Mouse (Mus musculus): Measurements from ENCODE around the gene Lrch2.
"Not testable (repeated sequence)": the region's sequence is repeated elsewhere in the genome, so short reads cannot be mapped to it uniquely, and the experiment has no call there.

Gene Lrch2

DNA sequence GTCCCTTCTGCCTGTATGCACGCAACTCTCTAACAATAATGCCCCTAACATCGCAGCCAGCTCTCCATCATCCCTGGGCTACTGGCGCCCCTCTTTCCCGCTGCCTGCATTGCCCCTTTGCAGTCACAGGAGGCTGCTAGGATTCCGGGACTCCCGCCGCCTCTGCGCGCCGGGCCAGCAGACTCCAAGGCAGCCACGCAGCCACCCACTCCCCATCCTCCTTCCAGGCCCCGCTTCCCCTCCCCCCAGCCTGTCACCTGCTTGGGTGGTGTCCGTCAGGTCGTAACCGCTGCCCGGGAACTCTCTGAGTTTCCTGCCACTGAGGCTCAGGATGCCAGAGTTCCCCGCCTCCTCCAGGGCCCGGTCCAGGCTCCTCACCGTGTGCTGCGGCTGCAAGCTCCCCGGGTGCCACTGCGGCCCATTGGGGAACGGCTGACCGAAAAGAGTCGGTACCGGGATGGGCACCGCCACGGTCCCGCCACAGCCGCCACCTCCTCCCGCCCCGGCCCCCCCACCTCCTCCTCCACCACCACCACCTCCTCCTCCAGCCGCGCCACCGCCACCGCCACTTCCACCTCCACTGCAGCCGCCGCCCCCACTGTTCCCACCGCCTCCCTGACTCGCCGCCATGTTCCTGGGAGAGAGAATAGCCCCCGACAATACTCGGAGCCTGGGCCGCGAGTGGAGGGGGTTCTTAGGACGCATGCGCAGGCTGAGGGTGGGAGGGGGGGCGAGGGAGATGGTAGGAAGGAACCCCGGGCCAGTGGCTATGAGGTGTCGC lies at the start of gene Lrch2:
Lrch2 (minus strand) TSS at position 661 of the 781 bp plus-strand sequence.
- DNase-seq (ENCODE audit: extremely low read depth, low read depth): no peak

DNA sequence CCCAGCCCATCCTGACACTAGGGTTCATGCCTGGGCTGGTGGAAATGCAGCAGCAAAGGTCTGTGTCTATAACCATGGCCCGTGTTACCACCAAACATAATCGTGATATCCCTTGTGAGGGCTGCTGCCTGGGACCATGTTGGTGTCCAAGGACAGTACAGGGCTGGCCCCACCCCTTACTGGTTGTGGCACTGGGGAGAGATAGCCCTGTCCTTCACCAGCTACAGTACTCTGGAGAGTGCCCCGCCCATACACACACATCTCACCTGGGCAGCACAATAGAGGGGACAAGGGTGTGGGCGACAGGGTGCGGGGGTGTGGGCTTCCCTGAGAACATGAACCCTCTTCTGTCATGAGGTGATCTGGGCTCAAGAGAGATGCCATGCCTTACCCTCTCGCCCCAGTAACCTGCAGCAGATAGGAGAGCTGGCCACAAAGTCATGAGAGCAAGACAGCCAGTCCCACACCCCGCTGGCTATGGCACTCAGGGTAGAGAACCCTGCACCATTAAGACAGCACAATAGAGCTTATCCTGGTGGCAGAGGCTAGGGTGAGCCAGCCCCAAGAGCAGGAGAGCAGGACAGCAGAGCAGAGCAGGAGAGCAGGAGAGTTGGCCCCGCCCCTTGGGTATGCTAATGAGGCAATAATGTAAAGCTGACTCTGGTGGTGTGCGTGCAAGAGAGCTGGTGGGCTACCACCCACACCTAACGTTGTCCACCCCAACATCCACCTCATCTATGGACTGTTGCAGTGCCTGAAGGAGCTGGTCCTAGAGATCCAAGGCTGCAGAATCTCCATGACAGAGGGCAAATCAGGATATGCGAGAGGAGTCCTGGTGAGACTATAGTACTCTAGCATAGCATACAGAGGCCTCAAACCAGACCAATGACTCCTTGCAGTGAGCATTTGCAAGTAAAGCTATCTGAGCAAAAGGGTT lies 12.7 kb downstream of the Lrch2 start:
- no peak for DNase-seq (ENCODE audit: extremely low read depth, low read depth)

DNA sequence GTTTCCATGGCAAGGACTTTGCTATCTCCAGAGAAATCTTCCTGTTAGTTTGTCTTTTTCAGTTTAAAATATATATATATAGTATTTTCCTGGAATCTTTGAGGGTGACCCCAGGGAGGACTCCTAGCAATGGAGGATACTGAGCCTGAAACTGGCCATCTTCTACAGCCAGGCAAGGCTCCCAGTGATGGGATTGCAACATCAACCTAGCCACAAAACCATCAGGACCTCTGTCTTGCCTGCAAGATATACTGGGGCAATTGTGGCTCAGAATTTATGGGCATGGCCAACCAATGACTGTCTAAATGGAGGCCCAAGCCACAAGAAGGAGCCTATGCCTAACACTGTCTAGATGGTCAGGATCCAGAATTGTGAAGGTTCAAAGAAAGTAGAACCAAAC lies 15.5 kb downstream of the Lrch2 start:
- no peak for DNase-seq (ENCODE audit: extremely low read depth, low read depth)

DNA sequence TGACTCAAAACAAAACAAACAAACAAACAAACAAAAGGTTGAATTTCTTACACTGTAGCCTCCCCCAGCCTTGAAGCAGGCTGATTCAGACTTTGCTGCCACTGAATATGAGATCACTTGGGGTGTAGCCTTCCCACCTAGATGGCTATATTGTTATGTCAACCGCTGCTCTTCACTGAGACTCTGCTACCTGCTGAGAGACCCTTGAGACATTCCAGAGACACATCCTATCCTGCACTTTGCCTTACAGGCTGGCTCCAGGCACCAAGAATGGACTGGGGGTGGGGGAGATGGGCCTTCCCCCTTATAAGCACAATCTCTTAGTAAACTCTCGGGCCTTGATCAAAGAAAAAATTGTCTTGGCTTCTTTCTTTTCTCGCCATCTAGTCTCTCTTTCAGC lies 16.8 kb downstream of the Lrch2 start:
- not testable (repeated sequence) for DNase-seq (ENCODE audit: extremely low read depth, low read depth)

DNA sequence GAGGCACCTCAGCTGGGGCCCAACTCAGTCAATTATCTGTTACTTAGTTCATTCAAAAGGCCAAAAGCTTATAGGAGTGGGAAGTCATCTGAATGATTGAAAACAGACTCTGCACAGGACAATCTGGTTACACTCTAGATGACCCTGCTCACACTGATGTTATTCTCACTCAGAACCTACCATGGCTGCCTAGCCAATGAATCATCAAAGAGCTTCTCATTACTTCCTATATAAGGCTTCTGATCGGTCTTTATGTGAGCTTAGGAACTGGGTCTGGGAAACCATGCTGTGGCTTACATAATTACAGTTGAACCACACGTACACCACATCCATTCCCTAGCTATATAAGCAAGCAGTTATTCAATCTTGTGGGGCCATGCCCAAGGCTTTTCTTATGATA lies 18.3 kb downstream of the Lrch2 start:
- DNase-seq (ENCODE audit: extremely low read depth, low read depth): no peak

DNA sequence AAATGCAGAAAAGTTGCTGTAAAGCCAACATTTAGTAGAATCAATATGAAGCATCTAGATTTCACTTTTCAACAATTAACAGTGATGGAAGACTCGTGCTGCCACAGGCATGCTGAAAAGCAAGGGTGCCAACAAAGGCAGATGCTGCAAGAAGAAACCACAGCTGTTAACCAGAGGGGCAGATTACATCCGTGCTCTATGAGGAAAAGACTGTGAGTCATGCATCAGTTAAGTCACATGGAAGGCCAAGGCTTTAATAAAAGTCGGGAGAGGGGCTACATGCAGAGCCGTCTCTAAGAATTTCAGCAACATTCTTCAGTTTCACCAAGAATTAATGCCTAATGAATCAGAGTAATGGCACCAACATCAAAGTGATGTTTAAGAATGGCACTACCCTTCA lies 22.2 kb downstream of the Lrch2 start:
- DNase-seq (ENCODE audit: extremely low read depth, low read depth): no peak

DNA sequence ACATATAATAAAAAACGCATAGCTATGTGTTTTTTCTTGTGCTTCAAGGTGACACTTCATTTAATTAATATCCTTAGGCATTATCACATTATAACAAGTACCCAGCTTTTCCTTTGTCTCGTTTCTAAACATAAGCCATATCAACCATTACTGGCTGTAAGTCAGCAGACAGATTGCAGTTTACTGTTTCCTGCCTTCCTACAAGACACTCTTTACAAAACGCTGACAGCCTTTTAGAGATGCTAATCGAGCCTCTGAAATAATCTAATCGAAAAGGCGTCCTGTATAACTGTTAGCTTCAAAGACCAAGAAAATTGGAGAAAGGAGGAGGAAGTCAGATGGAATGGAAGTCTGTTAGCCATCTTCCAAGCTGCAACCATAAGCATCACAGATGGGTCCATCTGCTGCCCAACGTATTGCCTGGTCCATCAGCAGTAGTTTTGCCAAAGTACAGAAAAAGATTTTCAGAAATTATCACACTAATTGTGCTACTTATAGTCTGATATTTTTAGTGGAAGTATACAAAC lies 26.2 kb downstream of the Lrch2 start:
- DNase-seq (ENCODE audit: extremely low read depth, low read depth): no peak

DNA sequence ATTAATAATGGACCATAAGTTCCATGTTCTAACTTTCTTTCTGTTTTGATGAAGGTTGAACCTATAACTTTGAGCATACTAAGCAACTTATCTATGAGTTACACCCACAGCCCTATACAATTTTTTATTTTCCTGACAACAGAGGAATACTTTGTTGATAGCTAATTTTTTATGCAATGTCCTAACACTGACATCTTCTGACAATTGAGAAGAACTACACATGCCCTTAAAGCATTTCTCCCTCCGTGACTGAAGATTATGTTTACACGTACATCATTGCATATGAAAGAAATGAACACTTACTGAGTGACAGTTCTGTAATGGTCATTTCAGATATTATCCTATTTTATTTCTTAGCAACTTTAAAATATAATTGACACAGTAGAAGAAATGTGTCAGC lies 64.3 kb downstream of the Lrch2 start:
- DNase-seq (ENCODE audit: extremely low read depth, low read depth): no peak

DNA sequence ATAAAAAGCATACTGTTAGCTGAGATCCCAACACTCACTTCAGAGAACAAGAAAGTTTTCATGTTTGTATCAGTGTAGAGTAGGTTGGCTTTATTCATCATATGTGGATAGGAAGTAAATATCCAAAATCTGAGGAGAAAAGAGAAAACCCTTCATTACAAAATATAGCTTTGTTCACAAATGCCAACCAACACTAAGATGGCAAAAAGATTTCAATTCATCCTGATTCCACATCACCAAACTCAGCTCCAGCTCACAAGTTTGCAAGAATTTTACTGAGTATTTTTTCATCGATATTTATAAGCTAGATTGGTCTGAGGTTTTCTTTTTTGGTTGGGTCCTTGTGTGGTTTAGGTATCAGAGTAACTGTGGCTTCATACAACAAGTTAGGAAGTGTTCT lies 100.3 kb downstream of the Lrch2 start, which contains the start of gene Vmn1r239-ps:
Vmn1r239-ps (minus strand) TSS at position 101 of the 400 bp plus-strand sequence.
- not testable (repeated sequence) for DNase-seq (ENCODE audit: extremely low read depth, low read depth)

DNA sequence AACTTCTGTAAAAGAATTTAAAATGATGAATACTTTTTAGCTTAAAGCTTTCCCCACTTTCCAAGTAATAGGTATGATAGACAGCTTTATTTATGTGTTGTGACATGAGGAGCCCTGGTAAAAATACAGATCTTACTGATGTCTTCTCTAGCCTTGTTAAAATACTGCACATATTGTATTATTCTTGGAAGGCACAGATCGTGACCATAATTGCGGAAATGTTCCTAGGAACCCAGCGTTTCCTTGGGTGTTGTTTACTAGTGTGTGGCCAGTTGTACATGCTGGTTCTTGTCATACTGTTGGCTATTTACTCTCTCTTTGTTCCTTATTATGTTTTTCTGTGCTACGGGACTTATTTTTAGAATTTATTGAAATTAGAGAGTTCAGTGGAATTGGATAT lies 110.5 kb downstream of the Lrch2 start:
- DNase-seq (ENCODE audit: extremely low read depth, low read depth): no peak

DNA sequence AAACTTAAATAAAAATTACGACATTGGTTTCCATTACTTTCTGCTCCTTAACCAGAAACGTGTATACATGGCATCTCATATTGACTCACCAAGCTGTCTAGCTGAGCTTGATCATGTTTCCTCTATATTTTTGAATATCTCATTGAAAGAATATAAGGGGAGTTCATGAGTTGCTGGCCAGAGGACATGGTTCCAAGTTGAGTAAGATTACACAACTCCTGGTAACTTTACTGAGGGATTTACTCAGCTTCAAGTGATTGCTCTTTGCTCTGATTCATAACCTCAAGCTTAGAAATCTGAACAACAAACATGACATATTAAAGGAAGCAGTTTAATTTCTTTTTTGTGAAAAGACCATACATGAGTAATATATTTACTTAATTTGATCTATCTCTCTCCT lies 118.5 kb downstream of the Lrch2 start:
- DNase-seq (ENCODE audit: extremely low read depth, low read depth): no peak

DNA sequence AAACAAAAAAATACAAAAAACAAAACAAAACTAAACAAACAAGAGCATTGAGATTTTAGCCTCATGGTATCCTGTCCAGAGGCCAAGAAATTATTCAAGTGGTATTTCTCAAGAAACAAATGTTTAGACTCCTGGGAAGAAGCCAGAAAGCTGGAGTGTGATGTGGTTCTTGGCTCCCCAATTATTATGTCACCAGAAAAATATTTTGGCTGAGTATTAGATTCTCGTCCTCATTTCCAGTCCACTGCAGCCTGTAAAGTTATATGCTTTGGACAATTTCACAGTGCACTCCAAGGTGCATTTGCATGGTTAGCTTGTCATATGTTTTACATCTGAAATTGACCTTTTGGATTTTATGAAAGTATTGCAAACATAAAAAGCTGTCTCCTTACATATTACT lies 124.1 kb downstream of the Lrch2 start:
- DNase-seq (ENCODE audit: extremely low read depth, low read depth): no peak

DNA sequence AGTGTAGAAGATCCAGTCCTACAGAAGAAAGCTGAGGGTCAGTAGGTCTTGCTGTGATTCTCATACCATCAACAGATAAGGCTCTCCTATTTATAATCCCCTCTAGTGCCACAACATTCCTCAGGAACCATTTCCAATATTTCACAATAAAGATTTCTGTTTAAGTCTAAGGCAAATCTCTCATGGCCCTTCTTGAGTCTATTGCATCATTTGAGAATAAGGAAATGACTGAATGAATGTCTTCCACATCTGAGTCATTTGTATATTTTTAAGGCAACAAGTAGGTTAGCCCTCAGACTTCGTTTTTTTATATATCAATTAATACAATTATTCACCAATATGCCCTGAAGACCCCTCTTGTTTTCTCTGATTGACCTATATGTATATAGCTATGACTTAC lies 124.8 kb downstream of the Lrch2 start, which contains the start of gene Il13ra2:
Il13ra2 (minus strand) TSS at position 64 of the 400 bp plus-strand sequence.
- no peak for DNase-seq (ENCODE audit: extremely low read depth, low read depth)

Data from MEL-GATA-1-ER (cell line).